Mouse (Mus musculus): ENCODE data around the gene Acvr1b.

Acvr1b gene

GRCm38 (mm10) chr15:101142672-101143071, 31.2 kb upstream of the Acvr1b start:
- POLR2A ChIA-PET: interaction anchor here in 2 of 4 experiments (0.6 to 4.7 kb wide), 9 partner anchors 10 to 96 kb away, joined by 3 to 19 read pairs (median 5); partner anchors contain the start of gene Acvrl1 (in 1 of the 2)
- CTCF ChIA-PET: interaction anchor here in 2 of 4 experiments (0.5 to 1.4 kb wide), 3 partner anchors 9 to 100 kb away, joined by 3 to 5 read pairs (median 4); no protein-coding TSS in a partner anchor

- ChIA-PET POLR2A (interaction anchor here in 2 of 4 experiments (0.6 to 3.5 kb wide), 11 partner anchors 9 to 95 kb away, joined by 3 to 34 read pairs (median 5); no protein-coding TSS in a partner anchor), CTCF (interaction anchor here in 3 of 4 experiments (0.5 to 1.3 kb wide), 4 partner anchors 9 to 101 kb away, joined by 3 to 22 read pairs (median 4); no protein-coding TSS in a partner anchor)
Measured at GRCm38 (mm10) chr15:101143494-101143893, 30.4 kb upstream of the Acvr1b start.

GRCm38 (mm10) chr15:101144176-101144575, 29.7 kb upstream of the Acvr1b start:
- ChIA-PET POLR2A (interaction anchor here in 3 of 4 experiments (0.8 to 3.5 kb wide), 9 partner anchors 9 to 121 kb away, joined by 4 to 34 read pairs (median 6); partner anchors contain the start of gene Acvr1b (in 1 of the 3)), CTCF (interaction anchor here in 3 of 4 experiments (0.5 to 3.4 kb wide), 9 partner anchors 29 to 762 kb away, joined by 3 to 19 read pairs (median 3); partner anchors contain the start of gene Ankrd33 (in 1 of the 3))

GRCm38 (mm10) chr15:101144779-101145178, 29.1 kb upstream of the Acvr1b start:
- CTCF ChIA-PET: interaction anchor here (0.6 to 3.4 kb wide), 27 partner anchors 9 to 1776 kb away, joined by 3 to 19 read pairs (median 5); partner anchors contain the start of genes Acvrl1 (in 1 of the 4), Ankrd33 (in 1 of the 4) and Hoxc13 (in 1 of the 4)
- POLR2A ChIA-PET: interaction anchor here (0.6 to 3.5 kb wide), 11 partner anchors 10 to 245 kb away, joined by 3 to 35 read pairs (median 6); partner anchors contain the start of gene Acvr1b (in 1 of the 4)

- POLR2A ChIA-PET: interaction anchor here in 3 of 4 experiments (0.6 to 3.5 kb wide), 34 partner anchors 9 to 237 kb away, joined by 3 to 35 read pairs (median 4); partner anchors contain the start of gene Acvr1b (in 1 of the 3)
- CTCF ChIA-PET: interaction anchor here (0.6 to 3.4 kb wide), 51 partner anchors 8 to 1979 kb away, joined by 3 to 19 read pairs (median 3); partner anchors contain the start of genes Acvr1b (in 2 of the 4), Ankrd33 (in 1 of the 4) and Atg101 (in 1 of the 4)
Measured at GRCm38 (mm10) chr15:101145424-101146099, 28.3 kb upstream of the Acvr1b start.

- POLR2A ChIA-PET: interaction anchor here in 3 of 4 experiments (0.6 to 3.5 kb wide), 36 partner anchors 8 to 496 kb away, joined by 3 to 35 read pairs (median 4); partner anchors contain the start of gene Acvr1b (in 2 of the 3)
Measured at GRCm38 (mm10) chr15:101146100-101146965, 27.5 kb upstream of the Acvr1b start.

DNA sequence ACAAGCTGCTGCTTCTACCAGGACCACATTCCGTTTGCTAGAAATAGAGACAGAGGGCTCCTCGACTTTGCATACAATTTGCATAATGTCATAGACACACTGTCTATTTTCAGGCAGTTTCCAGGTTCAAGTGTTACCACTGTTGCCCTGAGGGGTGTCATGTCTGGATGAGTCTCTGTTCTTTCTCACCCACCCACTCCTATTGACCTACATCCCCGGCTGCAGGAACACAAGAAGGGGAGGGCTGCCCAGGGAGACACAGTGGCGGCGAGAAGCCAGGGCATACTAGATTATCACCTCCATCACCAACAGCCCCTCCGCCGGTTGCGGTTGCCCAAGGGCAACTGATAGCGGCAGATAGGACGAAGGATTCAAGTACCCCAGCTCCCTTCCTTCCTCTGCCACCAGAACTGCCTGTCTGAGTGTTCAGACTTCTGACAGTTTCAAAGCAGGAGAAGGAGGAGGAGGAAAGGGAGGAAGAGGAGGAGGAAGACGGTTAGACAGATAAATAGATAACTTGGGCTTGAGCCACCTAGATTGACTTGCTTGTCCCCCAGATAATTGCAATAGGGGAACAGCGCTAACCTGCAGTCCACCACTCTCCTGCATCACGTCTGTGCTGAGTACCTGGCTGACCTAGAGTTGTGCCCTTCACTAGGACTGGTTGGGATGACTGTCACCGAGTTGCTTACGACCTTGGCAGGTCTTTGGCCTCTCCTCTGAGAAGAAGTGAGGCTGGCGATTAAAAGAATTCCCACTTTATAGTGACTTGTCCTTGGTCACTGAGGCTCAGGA, 26.6 kb upstream of the Acvr1b start:
- CTCF ChIA-PET: interaction anchor here in 1 of 4 experiments (0.6 to 3.4 kb wide), 7 partner anchors 12 to 99 kb away, joined by 3 to 19 read pairs (median 7); no protein-coding TSS in a partner anchor
- POLR2A ChIA-PET: interaction anchor here (0.5 to 3.5 kb wide), 12 partner anchors 16 to 164 kb away, joined by 3 to 34 read pairs (median 5); partner anchors contain the start of genes Acvr1b (in 1 of the 4) and Acvrl1 (in 1 of the 4)

More at GRCm38 (mm10) chr15:101146100-101146965, 27.5 kb upstream of the Acvr1b start:
- CTCF ChIA-PET: interaction anchor here (0.6 to 3.4 kb wide), 47 partner anchors 8 to 1980 kb away, joined by 3 to 19 read pairs (median 4); partner anchors contain the start of genes Acvr1b (in 2 of the 4), Ankrd33 (in 1 of the 4) and Atg101 (in 1 of the 4)

- CTCF ChIA-PET: interaction anchor here in 3 of 4 experiments (0.6 to 1.9 kb wide), 9 partner anchors 10 to 155 kb away, joined by 3 to 7 read pairs (median 4); no protein-coding TSS in a partner anchor
- POLR2A ChIA-PET: interaction anchor here (0.5 to 2.6 kb wide), 13 partner anchors 16 to 164 kb away, joined by 3 to 14 read pairs (median 5); partner anchors contain the start of genes Acvr1b (in 2 of the 4) and Acvrl1 (in 1 of the 4)
Measured at GRCm38 (mm10) chr15:101147910-101148273, 26.0 kb upstream of the Acvr1b start.

GRCm38 (mm10) chr15:101148604-101149003, 25.3 kb upstream of the Acvr1b start:
- ChIA-PET POLR2A (interaction anchor here in 3 of 4 experiments (0.6 to 2.6 kb wide), 9 partner anchors 13 to 60 kb away, joined by 3 to 14 read pairs (median 4); partner anchors contain the start of genes Acvr1b (in 1 of the 3) and Acvrl1 (in 1 of the 3)), CTCF (interaction anchor here in 3 of 4 experiments (0.5 to 1.0 kb wide), 8 partner anchors 9 to 465 kb away, joined by 3 to 5 read pairs (median 4); no protein-coding TSS in a partner anchor)

DNA sequence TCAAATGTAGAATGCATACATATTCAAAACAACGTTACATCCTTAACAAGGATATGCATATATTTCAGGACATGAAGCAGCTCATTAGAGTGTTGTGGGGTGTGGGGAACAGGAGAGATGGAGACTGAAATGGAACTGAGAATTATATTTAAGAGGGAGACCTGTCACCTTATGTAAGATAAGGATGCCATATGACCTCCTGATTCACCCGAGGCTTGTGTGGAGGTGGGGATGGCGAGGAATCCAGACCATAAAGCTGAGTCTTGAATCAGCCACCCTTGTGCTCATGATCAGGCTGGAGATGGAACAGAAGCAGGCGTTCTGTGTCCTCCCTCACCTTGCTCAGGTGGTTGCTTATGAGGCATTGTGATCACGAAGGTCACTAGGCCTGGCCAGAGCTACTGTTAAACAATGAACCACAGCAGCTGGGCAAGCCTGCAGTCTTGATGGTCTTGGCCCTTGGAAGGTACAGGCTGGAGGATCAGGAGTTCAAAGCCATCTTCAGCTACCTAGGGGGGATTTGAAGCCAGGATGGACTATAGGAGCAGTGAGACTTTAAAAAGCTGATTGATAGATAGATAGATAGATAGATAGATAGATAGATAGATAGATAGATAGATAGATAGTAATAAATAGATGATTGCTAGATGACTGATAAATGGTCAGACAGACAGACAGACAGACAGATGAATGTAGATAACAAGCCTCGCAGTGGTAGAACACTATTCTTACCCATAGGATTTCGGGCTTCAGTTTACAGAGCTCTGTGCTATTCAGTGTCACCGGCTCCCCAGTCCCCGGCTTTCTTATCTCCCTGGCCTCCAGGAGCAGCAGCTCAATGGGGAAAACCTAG, 22.2 kb upstream of the Acvr1b start:
- CTCF ChIA-PET: interaction anchor here in 2 of 4 experiments (0.7 to 1.2 kb wide), 2 partner anchors 46 to 89 kb away, joined by 3 read pairs; no protein-coding TSS in a partner anchor
- POLR2A ChIA-PET: interaction anchor here in 3 of 4 experiments (0.6 to 4.3 kb wide), 6 partner anchors 12 to 27 kb away, joined by 3 to 20 read pairs (median 4); no protein-coding TSS in a partner anchor

DNA sequence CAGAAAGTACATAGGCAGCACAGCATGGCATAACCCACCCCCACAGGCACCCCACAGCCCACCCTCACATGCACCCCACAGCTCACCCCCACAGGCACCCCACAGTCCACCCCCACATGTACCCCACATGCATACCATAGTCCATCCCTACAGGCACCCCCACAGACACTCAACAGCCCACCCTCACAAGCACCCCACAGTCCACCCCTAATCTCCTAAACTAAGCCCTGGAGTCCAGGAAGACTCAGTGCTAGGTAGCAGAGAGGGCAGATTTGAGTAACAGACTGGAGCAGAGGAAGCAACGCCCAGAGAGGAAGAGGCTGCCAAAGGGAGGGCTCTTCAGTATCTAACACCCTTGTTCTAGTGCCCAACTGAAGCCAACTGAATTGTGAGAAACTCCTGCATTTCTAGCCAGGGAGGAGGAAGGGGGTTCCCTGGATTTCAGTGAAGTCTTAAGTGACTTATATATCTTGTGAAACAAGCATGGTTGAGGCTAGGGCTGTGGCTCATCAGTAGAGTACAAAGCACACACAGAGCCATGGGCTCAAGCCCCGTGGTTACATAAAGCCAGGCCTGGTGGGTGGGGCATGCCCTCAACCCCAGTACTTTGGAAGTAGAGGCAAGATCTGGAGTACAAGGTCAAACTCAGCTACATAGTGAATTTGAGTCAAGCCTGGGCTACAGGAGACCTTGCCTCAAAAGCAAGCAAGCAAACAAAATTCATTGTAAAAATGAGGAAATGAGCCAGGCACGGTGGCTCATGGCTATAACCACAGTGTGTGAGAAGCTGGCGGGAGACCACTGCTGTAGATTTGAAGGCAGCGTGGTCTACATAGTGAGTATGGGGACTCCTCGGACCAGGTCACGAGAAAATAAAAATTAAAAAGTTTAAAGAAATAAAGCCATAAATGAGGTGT, 18.9 kb upstream of the Acvr1b start:
- ChIA-PET POLR2A (interaction anchor here in 2 of 4 experiments (0.7 to 4.3 kb wide), 3 partner anchors 8 to 62 kb away, joined by 3 to 20 read pairs (median 4); no protein-coding TSS in a partner anchor), CTCF (interaction anchor here in 1 of 4 experiments (1.4 kb wide), 1 partner anchor 9 kb away, joined by 4 read pairs; no protein-coding TSS in a partner anchor)

DNA sequence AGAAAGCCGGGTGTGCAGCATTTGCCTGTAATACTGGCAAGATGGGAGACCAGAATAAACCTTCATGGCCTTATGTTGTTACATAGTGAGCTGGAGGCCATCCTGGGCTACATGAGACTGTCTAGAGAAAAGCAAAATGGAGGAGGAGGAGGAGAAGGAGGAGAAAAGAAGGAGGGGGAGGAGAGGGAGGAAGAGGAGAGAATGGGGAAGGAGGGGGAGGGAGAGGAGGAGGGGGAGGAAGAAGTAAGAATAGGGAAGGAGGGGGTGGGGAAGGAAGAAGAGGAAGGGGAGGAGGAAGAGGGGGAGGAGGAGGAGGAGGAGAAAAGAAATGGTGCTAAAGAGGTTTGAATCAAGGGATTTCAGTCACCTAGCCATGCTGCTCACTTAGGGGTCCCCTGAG, 13.7 kb upstream of the Acvr1b start:
- ChIA-PET POLR2A (interaction anchor here in 1 of 4 experiments (0.6 kb wide), 1 partner anchor 1152 kb away, joined by 3 read pairs; no protein-coding TSS in a partner anchor), CTCF (no interaction called here)

GRCm38 (mm10) chr15:101160591-101160990, 13.3 kb upstream of the Acvr1b start:
- ChIA-PET CTCF (interaction anchor here in 1 of 4 experiments (0.9 kb wide), 1 partner anchor 80 kb away, joined by 4 read pairs; no protein-coding TSS in a partner anchor), POLR2A (interaction anchor here in 2 of 4 experiments (1.3 to 5.4 kb wide), 3 partner anchors 9 to 18 kb away, joined by 4 to 55 read pairs (median 6); partner anchors contain the start of gene Acvr1b (in 1 of the 2))

DNA sequence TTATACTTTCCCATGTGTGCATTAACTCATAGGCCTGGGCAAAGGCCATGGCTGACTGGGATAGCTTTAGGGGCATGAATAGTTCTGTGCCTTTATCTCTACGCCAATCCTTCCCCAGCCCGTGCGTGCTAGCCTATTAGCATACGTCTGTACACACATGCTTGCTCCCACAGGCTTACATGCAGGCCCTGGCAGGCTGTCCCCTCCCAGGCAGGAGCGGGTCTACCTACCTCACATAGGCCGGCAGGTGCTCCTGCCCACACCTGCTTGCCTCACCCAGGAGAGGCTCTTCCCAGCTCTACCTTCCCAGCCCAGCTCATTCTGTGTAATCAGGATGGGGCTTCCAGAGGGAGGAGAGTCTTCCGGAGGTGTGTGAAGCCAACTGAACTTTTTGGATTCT, 12.3 kb upstream of the Acvr1b start:
- POLR2A ChIA-PET: interaction anchor here in 2 of 4 experiments (1.3 to 5.4 kb wide), 3 partner anchors 8 to 19 kb away, joined by 4 to 55 read pairs (median 6); partner anchors contain the start of gene Acvr1b (in 1 of the 2)
- CTCF ChIA-PET: interaction anchor here in 1 of 4 experiments (0.9 kb wide), 1 partner anchor 79 kb away, joined by 4 read pairs; no protein-coding TSS in a partner anchor
